Mouse (Mus musculus) cerebellum, adult 9-11 months (tissue): Measurements from ENCODE around the gene Krt8.
A peak's percentile ranks its signal among the peaks of the same experiment; 100 is the strongest.
"Not testable (repeated sequence)": the region's sequence is repeated elsewhere in the genome, so short reads cannot be mapped to it uniquely, and the experiment has no call there.

Experiments used
- DNase-seq: peaks from one replicate; pipeline ENCODE4 v3.0.0; 2022

Krt8 gene

DNA sequence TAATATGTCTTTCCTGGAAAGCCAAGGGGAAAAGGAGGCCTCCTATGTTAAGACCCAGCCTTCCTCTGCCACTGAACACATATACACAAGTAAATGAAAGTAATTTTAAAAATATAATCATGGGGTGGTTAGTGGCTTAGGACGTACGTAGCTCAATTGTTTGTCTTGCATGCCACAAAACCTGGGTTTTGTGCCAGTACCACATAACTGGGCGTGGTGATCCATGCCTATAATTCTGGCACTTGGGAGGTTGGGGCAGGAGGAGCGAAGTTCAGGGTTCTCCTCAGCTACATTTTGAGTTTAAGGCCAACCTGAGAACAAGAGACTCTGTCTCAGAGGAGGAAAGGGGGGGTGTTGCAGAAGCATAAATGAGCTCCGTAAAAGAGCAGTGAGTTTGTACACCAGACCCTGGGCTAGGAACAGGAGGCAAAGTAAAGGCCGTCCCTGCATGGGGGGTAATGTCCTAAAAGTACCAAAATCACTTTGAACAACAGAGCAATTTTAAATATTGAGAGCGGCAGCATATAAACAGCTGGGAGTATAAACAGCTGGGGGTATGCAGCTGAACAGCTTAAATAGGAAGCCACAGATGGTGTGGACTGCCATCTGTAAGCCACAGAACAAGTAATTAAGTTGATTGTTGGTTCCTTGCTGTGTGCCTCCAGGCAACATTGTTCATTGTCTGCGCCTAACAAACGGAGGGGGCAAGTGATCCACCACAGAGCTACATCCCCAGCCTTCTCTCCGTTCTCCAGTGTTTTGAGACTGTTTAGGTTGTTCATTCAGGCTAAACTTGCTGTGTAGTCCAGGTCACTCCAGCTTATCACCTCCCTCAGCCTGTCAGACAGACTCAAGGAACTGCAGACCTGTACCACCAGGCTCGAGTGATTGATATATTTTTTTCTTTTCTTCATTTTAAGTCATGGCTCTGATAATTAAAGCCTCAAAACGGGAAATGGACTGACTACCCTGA, 3.1 kb upstream of the Krt8 start:
- DNase-seq = no peak

DNA sequence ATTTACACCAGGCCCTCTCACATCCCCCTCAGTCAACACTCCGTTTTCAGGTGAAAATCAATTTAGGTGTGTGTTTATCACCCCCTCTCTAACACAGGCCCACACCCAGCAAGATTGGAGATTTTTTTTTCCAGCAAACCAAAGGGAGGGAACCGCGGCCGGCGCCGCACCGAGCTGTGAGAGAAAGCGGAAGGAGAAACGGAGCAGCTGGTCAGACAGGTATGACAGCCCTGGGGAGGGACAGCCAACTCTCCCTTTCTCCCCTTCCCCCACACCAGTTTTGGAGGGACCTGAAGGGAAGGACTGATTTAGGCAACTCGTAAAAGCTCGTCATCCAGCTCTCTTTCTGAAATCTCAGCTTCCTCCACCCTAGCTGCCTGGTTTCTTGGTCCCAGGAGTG, 2.0 kb upstream of the Krt8 start:
- DNase-seq = no peak

DNA sequence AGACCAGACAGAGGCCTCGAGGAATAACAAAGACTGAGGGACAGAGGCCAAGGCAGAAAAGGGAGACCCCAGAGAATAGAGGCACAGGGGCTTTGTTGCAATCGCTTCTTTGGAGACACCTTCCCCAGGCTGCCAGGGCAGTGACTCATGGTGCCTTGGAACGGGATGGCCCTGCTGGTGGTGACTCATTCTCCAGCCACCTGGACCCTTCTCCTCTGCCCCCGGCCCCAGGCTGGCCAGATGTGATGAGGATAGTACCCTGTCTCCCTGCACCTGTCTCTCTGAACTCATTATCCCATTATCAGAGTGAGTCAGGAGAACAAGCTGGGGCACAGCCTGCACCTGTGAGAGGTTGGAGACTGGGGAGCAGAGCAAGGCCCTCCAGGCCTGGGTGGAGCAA, 1.0 kb upstream of the Krt8 start:
- DNase-seq = no peak

DNA sequence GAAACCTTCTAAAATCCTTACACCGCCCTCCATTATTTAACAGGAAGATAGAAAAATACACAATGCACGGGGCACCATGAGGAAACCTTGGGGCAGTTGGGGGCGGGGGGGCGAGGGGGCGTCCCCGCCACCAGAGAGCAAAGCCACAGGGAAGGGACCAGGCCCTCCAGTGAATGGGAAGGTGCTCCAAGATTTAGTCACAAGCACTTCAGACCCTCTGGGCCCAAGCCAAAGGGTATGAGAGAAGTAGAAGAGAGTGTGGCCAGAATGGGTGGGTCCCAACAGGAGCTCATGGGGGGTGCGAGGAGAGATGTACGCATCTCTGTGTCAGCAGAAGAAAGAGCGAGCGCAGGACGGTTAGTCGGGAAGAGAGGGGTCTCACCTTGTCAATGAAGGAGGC, 766 bp downstream of the Krt8 start:
- DNase-seq = no peak

DNA sequence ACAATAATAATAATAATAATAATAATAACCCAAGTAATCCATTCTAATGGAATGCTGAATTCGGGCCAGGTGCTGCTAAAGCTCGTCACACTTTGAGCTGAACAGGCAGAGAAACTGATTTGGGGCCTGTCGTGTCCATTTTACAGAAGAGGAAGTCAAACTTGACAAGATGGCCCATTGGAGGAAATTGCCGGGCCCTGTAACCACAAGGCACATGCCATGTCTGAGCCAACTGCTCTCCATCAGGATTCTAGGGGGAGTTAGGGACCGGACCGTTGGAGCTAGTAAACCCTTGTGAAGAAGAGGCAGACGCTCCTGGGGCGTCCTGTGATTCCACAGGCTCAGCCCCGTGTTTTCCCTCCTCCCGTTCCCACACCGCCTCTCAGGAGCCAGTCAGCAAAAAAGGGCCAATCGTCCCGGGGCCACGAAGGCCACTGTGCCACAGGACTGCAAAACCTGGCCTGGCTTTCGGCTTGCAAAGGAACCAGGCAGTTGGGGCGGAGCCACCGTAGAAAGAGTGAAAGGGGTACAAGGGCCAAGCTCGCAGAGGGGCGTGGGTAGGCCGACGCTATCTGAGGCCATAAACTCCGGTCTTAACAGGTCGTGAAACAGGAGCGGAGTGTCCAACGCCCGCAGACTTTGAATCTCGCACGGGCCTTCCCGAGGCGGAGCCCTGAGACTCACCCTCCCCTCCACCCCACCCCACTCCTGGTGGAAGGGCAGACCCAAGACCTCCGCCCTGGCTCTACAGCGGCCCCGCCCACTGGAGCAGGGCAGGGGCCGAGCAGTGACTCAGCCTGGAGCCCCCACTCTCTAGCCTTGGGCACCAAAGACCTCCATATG, 1.4 kb downstream of the Krt8 start:
- DNase-seq = no peak

DNA sequence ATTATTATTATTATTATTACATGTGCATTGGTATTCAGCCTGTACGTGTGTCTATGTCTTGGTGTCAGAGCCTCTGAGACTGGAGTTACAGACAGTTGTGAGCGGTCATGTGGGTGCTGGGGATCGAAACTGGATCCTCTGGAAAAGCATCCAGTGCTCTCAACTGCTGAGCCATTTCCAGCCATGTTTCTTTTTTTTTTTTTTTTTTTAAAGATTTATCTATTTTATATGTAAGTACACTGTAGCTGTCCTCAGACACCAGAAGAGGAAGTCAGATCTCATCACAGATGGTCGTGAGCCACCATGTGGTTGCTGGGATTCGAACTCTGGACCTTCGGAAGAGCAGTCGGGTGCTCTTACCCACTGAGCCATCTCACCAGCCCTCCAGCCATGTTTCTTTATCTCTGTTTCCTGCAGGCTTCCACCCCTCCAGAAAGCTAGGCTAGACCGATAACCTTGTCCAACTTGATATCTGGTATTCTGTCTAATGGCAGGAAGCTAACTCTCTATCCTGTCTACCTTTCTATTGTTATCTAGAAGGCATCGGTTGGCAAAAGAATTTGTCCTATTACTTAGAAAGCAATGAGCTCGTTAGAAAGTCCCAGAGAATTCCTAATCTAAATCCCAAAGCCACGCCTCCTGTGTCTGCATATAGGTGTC, 4.5 kb downstream of the Krt8 start:
- DNase-seq = no peak

DNA sequence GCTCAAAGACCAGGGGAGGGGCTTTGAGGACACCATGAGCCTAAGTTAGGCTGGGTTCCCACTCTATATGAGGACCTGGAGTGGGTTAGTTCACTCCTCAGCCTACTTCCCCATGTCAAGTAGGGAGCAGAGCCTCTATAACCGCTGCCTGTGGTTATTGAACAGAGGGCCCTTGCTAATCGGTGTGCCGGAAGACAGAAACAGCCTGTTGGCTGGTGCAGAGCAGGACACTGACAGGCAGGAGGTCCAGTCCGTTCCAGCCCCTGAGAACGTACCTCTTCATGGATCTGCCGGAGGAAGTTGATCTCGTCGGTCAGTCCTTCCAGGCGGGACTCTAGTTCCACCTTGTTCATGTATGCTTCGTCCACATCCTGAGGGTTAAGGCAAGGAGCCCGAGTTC, 5.1 kb downstream of the Krt8 start:
- no peak for DNase-seq

DNA sequence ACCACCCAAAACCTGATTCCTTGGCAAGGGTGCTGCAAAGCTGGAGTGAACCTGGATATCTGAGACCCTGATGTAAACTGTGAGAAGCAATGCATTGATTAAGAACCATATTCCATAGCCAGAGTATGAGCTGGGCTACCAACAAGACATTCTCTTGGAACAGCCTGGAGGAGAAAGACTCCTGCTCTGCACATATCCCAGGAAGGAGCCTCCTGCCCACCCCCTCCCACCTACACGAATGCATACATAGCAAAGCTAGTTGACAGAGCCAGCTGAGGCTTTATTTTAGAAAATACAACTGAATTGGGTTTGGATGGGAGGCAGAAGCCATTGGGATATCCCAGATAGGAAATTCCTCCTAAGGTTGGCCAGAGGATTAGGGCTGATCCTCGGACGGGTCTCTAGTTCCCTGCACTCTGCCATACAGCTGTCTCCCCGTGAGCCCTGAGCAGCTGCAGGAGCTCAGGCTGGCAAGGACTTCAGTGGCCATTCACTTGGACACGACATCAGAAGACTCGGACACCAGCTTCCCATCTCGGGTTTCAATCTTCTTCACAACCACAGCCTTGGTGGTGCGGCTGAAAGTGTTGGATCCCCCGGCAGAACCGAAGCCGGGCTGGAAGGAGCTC, 7.7 kb downstream of the Krt8 start:
- DNase-seq = not testable (repeated sequence)

DNA sequence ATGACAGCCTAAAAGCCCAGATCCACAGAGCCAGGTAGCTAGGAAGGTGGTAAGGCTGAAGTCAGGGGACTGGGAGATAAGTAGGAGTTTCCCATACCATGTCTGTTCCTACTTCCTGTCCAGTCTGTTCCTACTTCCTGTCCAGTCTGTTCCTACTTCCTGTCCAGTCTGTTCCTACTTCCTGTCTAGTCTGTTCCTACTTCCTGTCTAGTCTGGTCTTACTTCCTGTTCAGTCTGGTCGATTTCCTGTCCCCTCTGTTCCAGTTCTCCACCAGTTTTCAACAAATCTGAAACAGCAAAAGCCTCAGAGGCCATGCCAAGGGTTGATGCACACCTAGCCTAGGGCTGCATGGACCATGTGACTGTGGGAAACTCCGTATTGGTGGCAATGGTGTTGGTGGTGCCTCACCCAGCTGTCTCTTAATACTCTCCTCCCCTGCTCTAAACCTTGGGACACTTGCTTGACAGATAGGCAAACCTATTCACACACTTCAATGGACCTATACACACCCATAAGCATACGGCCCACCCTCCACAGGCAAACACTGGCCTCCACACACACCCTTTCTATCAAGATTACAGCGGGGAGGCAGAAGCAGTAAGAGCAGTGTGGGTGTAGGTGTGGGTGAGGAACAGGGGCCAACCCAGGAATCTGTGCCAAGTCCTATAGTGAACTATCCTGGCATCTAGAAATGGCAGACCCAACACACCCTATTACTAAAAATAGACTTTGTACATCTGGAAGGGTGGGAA, 8.6 kb downstream of the Krt8 start:
- no peak for DNase-seq

DNA sequence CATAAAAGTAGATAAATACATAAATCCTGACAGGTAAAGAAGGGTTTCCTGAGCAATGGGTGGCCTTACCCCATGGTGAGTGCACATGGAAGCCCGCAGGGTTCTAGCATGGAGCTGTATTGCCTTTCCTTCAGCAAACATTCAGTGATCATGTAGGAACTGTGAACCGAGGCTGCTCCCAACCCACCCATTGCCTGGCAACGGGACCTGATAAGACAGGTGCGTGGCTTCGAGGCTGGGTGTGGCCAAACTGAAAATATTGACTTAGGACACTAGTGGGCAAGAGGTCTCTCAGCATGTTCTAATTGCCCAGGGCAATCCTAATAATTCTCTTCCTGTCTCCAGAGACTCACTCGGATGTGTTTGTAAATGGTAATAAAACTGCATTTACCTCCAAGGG, 9.9 kb downstream of the Krt8 start:
- no peak for DNase-seq

DNA sequence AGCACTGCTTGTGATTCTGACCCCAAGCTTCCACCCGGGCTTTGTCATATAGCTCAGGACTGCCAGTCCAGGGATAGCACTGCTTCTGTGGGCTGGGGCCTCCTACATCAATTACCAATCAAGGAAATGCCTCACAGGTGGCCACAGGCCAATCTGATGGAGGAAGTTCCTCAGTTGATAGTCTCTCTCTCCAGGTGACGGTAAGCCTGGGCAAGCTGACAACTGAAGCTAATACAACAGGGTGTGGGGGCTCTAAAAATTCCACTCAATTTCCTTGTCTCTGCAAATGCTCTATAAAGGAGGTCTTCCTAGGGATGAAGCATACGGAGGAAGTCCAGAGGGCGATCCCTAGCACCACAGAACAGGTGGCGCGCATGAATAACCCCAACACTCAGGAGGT, 13.3 kb downstream of the Krt8 start:
- no peak for DNase-seq

DNA sequence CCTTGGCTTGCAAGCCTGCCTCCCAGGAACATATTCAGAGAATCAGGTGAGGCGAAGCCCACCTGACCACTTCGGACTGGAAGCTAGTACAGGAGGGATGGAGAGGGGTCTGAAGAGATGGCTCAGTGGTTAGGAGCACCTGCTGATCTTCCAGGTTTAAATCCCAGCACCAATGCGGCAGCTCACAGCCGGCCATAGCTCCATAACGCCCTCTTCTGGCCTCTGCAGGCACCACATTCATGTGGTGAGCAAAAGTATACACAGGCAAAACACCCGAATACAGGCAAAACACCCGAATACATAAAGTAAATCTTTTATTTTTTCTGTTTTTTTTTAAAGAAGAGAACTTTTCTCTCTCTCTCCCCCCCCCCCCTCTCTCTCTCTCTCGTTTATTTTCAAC, 15.6 kb downstream of the Krt8 start:
- DNase-seq = no peak

DNA sequence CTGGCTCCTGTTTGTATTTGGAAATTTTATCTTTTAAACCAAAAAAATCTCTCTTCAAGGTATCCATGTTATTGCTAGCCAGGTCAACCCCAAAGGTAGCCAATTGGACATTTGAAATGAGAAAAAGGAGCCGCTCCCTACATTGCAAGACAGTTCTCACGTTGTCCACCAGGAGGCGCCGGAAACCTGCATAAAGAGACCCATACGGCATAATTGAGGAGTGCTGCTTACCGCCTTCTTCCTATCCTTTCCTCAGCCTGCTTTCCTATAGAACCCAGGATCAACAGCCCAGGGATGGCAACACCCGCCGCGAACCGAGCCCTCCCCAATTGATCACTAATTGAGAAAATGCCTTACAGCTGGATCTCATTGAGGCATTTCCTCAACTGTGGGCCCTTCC, 16.2 kb downstream of the Krt8 start:
- DNase-seq = peak; percentile 67

DNA sequence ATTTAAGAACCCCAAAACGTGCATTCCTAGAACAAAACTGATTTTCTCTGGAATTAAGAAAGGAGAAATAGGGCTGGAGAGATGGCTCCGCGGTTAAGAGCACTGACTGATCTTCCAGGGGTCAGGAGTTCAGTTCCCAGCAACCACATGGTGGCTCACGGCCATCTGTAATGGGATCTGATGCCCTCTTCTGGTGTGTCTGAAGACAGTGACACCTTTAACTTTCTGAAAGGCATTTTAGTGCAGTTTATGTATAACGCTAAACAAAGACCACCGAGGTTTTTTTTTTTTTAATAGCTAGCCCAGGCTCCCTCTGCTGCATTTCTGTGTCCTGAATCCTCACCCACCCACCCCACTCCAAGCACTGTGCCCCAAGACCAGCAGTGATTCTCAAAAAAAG, 19.5 kb downstream of the Krt8 start:
- DNase-seq = no peak

DNA sequence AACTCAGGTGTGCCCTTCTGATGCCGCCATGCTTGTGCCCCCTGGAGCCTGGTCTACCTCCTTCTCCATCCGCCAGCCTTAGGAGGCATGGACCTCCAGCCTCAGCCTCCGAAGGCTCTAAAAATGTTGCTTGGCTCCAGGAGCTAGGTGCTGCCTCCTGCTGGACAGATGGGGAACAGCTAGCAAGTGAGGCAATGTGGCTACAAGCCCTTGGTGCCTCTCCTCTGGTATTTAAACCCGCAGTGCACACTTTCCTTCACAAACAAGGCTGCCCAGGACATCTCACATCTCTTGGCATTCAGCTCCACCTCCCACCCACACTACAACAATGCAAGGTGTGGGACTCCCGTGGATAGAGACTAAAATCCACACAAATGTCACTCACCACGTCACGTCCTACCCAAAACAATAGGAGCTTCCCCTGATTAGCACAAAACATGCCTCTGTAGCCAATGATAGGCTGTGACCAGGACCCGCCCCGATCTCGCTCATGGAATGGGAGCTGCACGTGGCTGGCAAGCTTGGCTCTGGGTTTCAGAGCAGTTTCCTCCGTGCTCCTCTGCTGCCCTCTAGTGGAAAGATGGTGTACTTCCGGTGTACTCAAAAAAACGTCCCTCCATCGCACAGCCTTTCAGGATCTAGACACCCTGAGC, 20.2 kb downstream of the Krt8 start:
- DNase-seq = peak; percentile 81

DNA sequence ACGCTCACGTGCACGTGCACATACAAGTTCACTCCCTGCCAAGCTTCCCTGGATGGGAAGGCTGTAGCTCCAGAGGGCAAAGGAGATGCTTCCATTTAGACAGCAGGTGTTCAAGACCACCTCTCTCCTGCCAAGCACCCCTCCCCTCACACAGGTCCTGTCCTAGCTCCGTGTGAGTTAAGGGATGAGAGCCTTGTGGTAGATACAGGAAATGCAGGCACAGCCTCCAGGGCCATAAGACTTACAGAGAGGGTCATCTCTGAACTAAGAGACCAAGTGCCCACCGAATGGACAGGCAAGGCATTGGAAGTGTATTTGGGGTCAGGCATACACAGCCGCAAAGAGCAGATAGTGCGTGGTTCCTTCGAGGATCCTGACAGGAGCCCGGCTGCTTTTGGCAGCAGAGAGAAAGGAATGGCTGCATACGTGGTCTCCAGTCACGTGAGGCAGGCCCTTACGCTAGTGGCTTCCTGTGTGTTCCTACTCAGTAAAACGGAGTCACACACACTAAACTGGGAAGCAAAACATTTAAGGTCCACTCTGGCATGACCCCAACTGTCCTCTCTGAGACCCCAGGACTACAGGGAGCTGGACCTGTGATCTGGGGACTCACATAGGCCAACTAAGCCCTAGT, 20.9 kb downstream of the Krt8 start:
- DNase-seq = no peak

DNA sequence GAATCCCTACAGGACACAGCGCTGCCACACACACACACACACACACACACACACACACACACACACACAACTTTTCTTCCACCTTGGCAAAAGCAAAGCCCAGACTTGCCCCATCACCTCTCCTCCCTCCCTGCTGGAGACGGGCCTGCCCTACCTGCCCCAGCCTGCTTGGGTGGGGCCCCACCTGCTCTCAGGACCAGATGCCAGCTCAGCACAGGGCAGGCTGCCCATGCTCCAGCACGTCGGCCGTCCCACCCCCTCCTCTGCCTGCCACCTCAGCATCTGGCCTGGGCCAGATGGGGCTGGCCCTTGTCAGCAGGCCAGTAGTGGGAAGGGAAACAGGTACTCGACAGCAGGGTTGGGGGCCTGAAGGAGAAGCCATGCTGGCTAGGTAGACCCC, 23.4 kb downstream of the Krt8 start:
- no peak for DNase-seq

DNA sequence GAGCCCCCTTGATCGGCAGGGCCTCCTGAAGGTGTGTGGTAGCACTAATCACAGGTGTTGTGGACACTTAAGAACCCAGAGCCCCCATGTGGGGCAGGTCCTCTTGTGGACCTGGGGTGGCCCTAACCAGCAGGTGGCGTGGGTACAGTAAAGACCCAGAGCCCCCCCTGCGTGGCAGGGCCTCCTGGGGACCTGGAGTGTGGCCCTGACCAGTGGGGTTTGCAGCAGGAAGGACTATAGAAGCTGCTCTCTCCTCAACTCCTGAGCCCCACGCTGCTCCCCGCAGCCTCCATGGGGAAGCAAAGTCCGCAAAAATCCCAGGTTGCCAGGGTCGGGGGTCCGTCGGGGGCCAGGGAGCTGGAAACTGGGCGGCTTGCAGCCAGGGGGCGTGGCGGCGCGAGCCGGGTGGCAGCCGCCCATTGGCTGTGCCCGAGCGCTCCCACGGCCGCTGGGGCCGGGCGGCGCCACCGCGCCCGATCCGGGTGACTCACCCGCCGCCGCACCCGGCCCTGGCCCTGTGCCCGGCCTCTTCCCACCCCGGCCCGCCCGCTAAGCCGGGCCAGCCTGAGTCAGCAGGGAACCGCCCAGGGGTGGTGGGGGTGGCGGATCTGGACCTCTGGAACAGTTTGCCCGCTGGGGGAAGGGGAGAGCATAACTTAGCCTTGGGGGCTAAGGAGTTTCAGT, 27.1 kb downstream of the Krt8 start:
- peak; percentile 20 for DNase-seq

DNA sequence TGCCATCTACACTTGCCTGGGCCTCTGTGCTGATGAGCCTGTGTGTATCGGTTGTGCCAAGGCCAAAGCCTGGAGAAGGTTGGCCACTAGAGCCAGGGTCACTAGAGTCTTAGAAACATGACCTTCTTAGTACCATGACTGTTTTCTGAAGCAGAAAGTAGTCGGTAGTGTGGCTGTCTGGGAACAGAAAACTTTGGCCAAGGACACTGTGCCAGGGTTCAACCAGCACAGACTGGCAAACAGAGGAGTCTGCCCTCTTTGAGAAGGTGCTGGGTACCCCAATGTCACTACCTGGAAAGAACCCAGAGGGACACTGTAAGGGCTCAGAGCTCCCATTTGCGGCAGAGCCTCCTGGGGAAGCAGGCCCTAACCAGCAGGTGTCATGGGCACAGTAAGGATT, 27.6 kb downstream of the Krt8 start:
- no peak for DNase-seq

DNA sequence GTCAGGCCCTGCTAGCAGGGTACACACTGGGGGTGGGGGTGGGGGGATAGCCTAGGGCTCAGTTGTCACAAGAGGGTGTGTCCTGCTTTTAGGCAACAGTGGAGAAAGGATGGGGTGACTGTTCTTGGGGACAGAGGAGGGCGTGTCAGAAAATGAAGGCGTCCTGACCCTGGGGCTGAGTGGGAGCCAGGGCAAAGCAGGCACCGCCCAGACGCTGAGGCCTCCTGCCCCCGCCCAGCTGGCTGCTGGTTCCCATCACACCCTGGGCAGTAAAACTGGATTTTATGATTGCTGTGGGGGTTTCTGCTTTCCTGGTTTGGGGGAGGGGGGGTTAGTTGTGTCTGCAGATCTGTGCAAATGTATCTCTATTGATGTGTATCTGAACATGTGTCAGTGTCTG, 28.3 kb downstream of the Krt8 start:
- DNase-seq = no peak
